Mouse (Mus musculus): ENCODE measurements around the gene Bfsp2. TPM values are rescaled to one million over a fixed set of nuclear protein-coding genes. Genes with fewer than 3 reads are reported as not detected.

The Bfsp2 gene
- polyA plus RNA-seq (2015; fragmentation: Nextera tagmentation; extraction: Ambion mirVana), result 2.0 and 2.3 TPM in 2 replicates

- H3K27ac ChIP-seq (replicated peaks), result peak within 1 kb of the TSS; percentile 35; the same call in 1 of the 2 replicates
- peak; percentile 51; the same call in 1 of the 2 replicates for ATAC-seq (replicated peaks)
These were observed at the start of gene Bfsp2 for GRCm38 (mm10) chr9:103480044-103480576. Gene Bfsp2 (minus strand): TSS chr9:103480420.

GRCm38 (mm10) chr9:103525041-103525537 is 44.9 kb upstream of the Bfsp2 start:
- no peak overlapping the region for H3K9ac ChIP-seq (replicated peaks)
- no peak overlapping the region for H3K4me3 ChIP-seq
- peaks cover 38% of the 10 kb centered on the region for H3K4me1 ChIP-seq
- H3K27ac ChIP-seq (replicated peaks), result peak overlapping the region; percentile 93
- peak; percentile 73 for ATAC-seq (replicated peaks)
- no peaks in the 10 kb centered on the region for H3K27me3 ChIP-seq
- H3K36me3 ChIP-seq, result 0 out of 2 replicates have a peak, but pooled peaks cover under 1% of the 10 kb centered on the region
- H3K9me3 ChIP-seq, result no peaks in the 10 kb centered on the region
- 14% methylated on average over 10 of the region's 10 CpGs for WGBS
- 0 out of 2 replicates have a peak overlapping the region, but pooled peaks have one; percentile 13 for H3K4me2 ChIP-seq (replicated peaks)

More at GRCm38 (mm10) chr9:103480044-103480576, at the start of gene Bfsp2:
- peaks cover 10% of the 10 kb centered on the region for H3K4me1 ChIP-seq
- no peak within 1 kb of the TSS for H3K9ac ChIP-seq (replicated peaks)
- H3K4me3 ChIP-seq, result no peak within 1 kb of the TSS
- 60% methylated on average over 9 of the region's 9 CpGs for WGBS
- H3K9me3 ChIP-seq, result no peaks in the 10 kb centered on the region
- no peak within 1 kb of the TSS for H3K4me2 ChIP-seq (replicated peaks)
- no peaks in the 10 kb centered on the region for H3K27me3 ChIP-seq
- H3K36me3 ChIP-seq, result 0 out of 2 replicates have a peak, but pooled peaks cover 2% of the 10 kb centered on the region

- Histone ChIP-seq H3K9me3 (no peaks in the 10 kb centered on the region), H3K4me1 (peaks cover 38% of the 10 kb centered on the region), H3K27me3 (no peaks in the 10 kb centered on the region), H3K9ac (replicated peaks) (peak overlapping the region; percentile 29; the same call in 1 of the 2 replicates), H3K4me2 (replicated peaks) (peak overlapping the region; percentile 20; the same call in 1 of the 2 replicates), H3K36me3 (no peaks in the 10 kb centered on the region), H3K27ac (replicated peaks) (peak overlapping the region; percentile 93), H3K4me3 (no peak overlapping the region)
- WGBS, result 8% methylated on average over 5 of the region's 5 CpGs
- peak; percentile 76 for ATAC-seq (replicated peaks)
These were observed 44.4 kb upstream of the Bfsp2 start for GRCm38 (mm10) chr9:103524600-103524999.

GRCm38 (mm10) chr9:103523742-103524403 is 43.7 kb upstream of the Bfsp2 start:
- H3K27me3 ChIP-seq, result no peaks in the 10 kb centered on the region
- WGBS, result 22% methylated on average over 7 of the region's 7 CpGs
- H3K36me3 ChIP-seq, result peaks cover 3% of the 10 kb centered on the region; the same call in 1 of the 2 replicates
- peak overlapping the region; percentile 93 for H3K27ac ChIP-seq (replicated peaks)
- no peak overlapping the region for H3K9ac ChIP-seq (replicated peaks)
- peaks cover 38% of the 10 kb centered on the region for H3K4me1 ChIP-seq
- H3K4me3 ChIP-seq, result no peak overlapping the region
- H3K9me3 ChIP-seq, result no peaks in the 10 kb centered on the region
- peak; percentile 72 for ATAC-seq (replicated peaks)
- H3K4me2 ChIP-seq (replicated peaks), result peak overlapping the region; percentile 20

GRCm38 (mm10) chr9:103523008-103523407 is 42.8 kb upstream of the Bfsp2 start:
- peaks cover 38% of the 10 kb centered on the region for H3K4me1 ChIP-seq
- no peak overlapping the region for H3K9ac ChIP-seq (replicated peaks)
- ATAC-seq (replicated peaks), result no peak
- 55% methylated on average over 6 of the region's 6 CpGs for WGBS
- H3K27ac ChIP-seq (replicated peaks), result peak overlapping the region; percentile 93
- H3K4me3 ChIP-seq, result no peak overlapping the region
- no peaks in the 10 kb centered on the region for H3K27me3 ChIP-seq
- H3K4me2 ChIP-seq (replicated peaks), result no peak overlapping the region
- peaks cover 4% of the 10 kb centered on the region; the same call in 1 of the 2 replicates for H3K36me3 ChIP-seq
- H3K9me3 ChIP-seq, result no peaks in the 10 kb centered on the region

- ATAC-seq (replicated peaks), result peak; percentile 53; the same call in 1 of the 2 replicates
- no peaks in the 10 kb centered on the region for H3K27me3 ChIP-seq
- peaks cover 10% of the 10 kb centered on the region; the same call in 1 of the 2 replicates for H3K4me1 ChIP-seq
- H3K4me3 ChIP-seq, result no peak overlapping the region
- peak overlapping the region; percentile 46 for H3K27ac ChIP-seq (replicated peaks)
- no peaks in the 10 kb centered on the region for H3K9me3 ChIP-seq
- H3K36me3 ChIP-seq, result peaks cover 1% of the 10 kb centered on the region; the same call in 1 of the 2 replicates
- H3K4me2 ChIP-seq (replicated peaks), result no peak overlapping the region
- WGBS, result 26% methylated on average over 2 of the region's 2 CpGs
- H3K9ac ChIP-seq (replicated peaks), result no peak overlapping the region
These were observed 33.7 kb upstream of the Bfsp2 start for GRCm38 (mm10) chr9:103513884-103514283.

GRCm38 (mm10) chr9:103512257-103512656 is 32.0 kb upstream of the Bfsp2 start:
- ATAC-seq (replicated peaks), result no peak
- 86% methylated on average over 6 of the region's 6 CpGs for WGBS
- no peaks in the 10 kb centered on the region for H3K27me3 ChIP-seq
- no peaks in the 10 kb centered on the region for H3K9me3 ChIP-seq
- no peak overlapping the region for H3K4me2 ChIP-seq (replicated peaks)
- H3K36me3 ChIP-seq, result no peaks in the 10 kb centered on the region
- H3K27ac ChIP-seq (replicated peaks), result no peak overlapping the region
- peaks cover 15% of the 10 kb centered on the region for H3K4me1 ChIP-seq
- H3K9ac ChIP-seq (replicated peaks), result no peak overlapping the region
- no peak overlapping the region for H3K4me3 ChIP-seq

GRCm38 (mm10) chr9:103506968-103507584 is 26.9 kb upstream of the Bfsp2 start:
- Histone ChIP-seq H3K9ac (replicated peaks) (no peak overlapping the region), H3K27ac (replicated peaks) (peak overlapping the region; percentile 93), H3K4me1 (peaks cover 53% of the 10 kb centered on the region), H3K9me3 (no peaks in the 10 kb centered on the region), H3K4me3 (no peak overlapping the region), H3K27me3 (no peaks in the 10 kb centered on the region), H3K4me2 (replicated peaks) (no peak overlapping the region), H3K36me3 (no peaks in the 10 kb centered on the region)
- no peak for ATAC-seq (replicated peaks)
- WGBS, result 74% methylated on average over 7 of the region's 7 CpGs

GRCm38 (mm10) chr9:103505067-103505466 is 24.8 kb upstream of the Bfsp2 start:
- ATAC-seq (replicated peaks), result peak; percentile 72
- Histone ChIP-seq H3K9ac (replicated peaks) (no peak overlapping the region), H3K4me3 (no peak overlapping the region), H3K4me1 (peaks cover 70% of the 10 kb centered on the region), H3K27ac (replicated peaks) (peak overlapping the region; percentile 93), H3K4me2 (replicated peaks) (no peak overlapping the region), H3K36me3 (no peaks in the 10 kb centered on the region), H3K27me3 (no peaks in the 10 kb centered on the region), H3K9me3 (no peaks in the 10 kb centered on the region)
- WGBS, result 14% methylated on average over 5 of the region's 5 CpGs

- peaks cover 1% of the 10 kb centered on the region; the same call in 1 of the 2 replicates for H3K36me3 ChIP-seq
- H3K4me1 ChIP-seq, result peaks cover 72% of the 10 kb centered on the region
- no peak overlapping the region for H3K9ac ChIP-seq (replicated peaks)
- WGBS, result 9% methylated on average over 1 of the region's 1 CpGs
- ATAC-seq (replicated peaks), result peak; percentile 94
- H3K4me2 ChIP-seq (replicated peaks), result no peak overlapping the region
- no peaks in the 10 kb centered on the region for H3K27me3 ChIP-seq
- no peak overlapping the region for H3K4me3 ChIP-seq
- peak overlapping the region; percentile 93 for H3K27ac ChIP-seq (replicated peaks)
- no peaks in the 10 kb centered on the region for H3K9me3 ChIP-seq
These were observed 24.4 kb upstream of the Bfsp2 start for GRCm38 (mm10) chr9:103504646-103505045.

GRCm38 (mm10) chr9:103503586-103504298 is 23.5 kb upstream of the Bfsp2 start:
- H3K9me3 ChIP-seq, result no peaks in the 10 kb centered on the region
- no peak overlapping the region for H3K4me3 ChIP-seq
- no peak for ATAC-seq (replicated peaks)
- peaks cover 3% of the 10 kb centered on the region for H3K36me3 ChIP-seq
- no peak overlapping the region for H3K4me2 ChIP-seq (replicated peaks)
- no peaks in the 10 kb centered on the region for H3K27me3 ChIP-seq
- H3K4me1 ChIP-seq, result peaks cover 74% of the 10 kb centered on the region
- H3K27ac ChIP-seq (replicated peaks), result peak overlapping the region; percentile 93
- 79% methylated on average over 3 of the region's 3 CpGs for WGBS
- H3K9ac ChIP-seq (replicated peaks), result no peak overlapping the region
